In genomic region chr19:42081613-42082012, GRCm38 (mm10) we compare ENCODE assay signal across 29 mouse cellular contexts. TPM values are rescaled to one million over a fixed set of nuclear protein-coding genes. Genes with fewer than 3 reads are reported as not detected.
"Had no signal": no experiment of that assay in that cellular context is flagged by ENCODE, and none has a peak within 500 bp of the region (broad histone marks: within the 10 kb centered on the region; RNA-seq: fewer than 3 reads in every experiment).

No protein-coding gene starts in this region.

RNA-seq across cellular contexts. Expression of gene 4933411K16Rik, which starts 29.6 kb away (rescaled TPM):
- total RNA-seq: heart, postnatal 25 days; heart, postnatal 36 days; hematopoietic stem cell, adult 5-6 weeks had no signal
- polyA plus RNA-seq: heart, embryonic 11.5 days; heart, embryonic 12.5 days; heart, embryonic 13.5 days; heart, embryonic 14.5 days; heart, embryonic 15.5 days; heart, embryonic 16.5 days; heart, postnatal 0 days; hindbrain, embryonic 10.5 days; hindbrain, embryonic 11.5 days; hindbrain, embryonic 12.5 days; hindbrain, embryonic 13.5 days; hindbrain, embryonic 14.5 days; hindbrain, embryonic 16.5 days; hindbrain, postnatal 0 days; inflammation-experienced regulatory T-cells, adult 6 months; intestine, embryonic 14.5 days; intestine, embryonic 15.5 days had no signal

RNA-seq across cellular contexts. Expression of gene Hoga1, which starts 36.2 kb away (rescaled TPM):
- polyA plus RNA-seq: inflammation-experienced regulatory T-cells, adult 6 months had no signal

RNA-seq across cellular contexts. Expression of gene Ankrd2, which starts 45.8 kb away (rescaled TPM):
- total RNA-seq: heart, postnatal 10 days; heart, postnatal 14 days; heart, postnatal 25 days; hematopoietic stem cell, adult 5-6 weeks; layer of hippocampus, adult 2 months; layer of hippocampus, postnatal 25 days; layer of hippocampus, postnatal 36 days had no signal
- polyA plus RNA-seq: heart, embryonic 11.5 days; heart, embryonic 12.5 days; heart, embryonic 13.5 days; heart, embryonic 14.5 days; heart, embryonic 15.5 days; heart, embryonic 16.5 days; hindbrain, embryonic 10.5 days; hindbrain, embryonic 11.5 days; hindbrain, embryonic 12.5 days; inflammation-experienced regulatory T-cells, adult 6 months; kidney, embryonic 14.5 days; kidney, embryonic 15.5 days; kidney, embryonic 16.5 days; large intestine, adult 2 months had no signal
